Mouse (Mus musculus) kidney, adult 2 months (tissue): ENCODE results near the gene Cant1.

Experiments used
- CTCF ChIP-seq: fragments of 200-500 bp; conservative IDR thresholded peaks from 2 replicates; pipeline ENCODE4 v1.5.1; 2011; ENCODE audit warnings: low read depth, mild to moderate bottlenecking, control low read depth, low read length, moderate library complexity, mixed read lengths; ENCODE audit not compliant: insufficient read depth, insufficient read length
- POLR2A ChIP-seq: fragments of 200-500 bp; IDR thresholded peaks from one replicate; pipeline ENCODE4 v1.6.1; 2011; ENCODE audit warnings: low read depth, low read length, control low read depth

DNA sequence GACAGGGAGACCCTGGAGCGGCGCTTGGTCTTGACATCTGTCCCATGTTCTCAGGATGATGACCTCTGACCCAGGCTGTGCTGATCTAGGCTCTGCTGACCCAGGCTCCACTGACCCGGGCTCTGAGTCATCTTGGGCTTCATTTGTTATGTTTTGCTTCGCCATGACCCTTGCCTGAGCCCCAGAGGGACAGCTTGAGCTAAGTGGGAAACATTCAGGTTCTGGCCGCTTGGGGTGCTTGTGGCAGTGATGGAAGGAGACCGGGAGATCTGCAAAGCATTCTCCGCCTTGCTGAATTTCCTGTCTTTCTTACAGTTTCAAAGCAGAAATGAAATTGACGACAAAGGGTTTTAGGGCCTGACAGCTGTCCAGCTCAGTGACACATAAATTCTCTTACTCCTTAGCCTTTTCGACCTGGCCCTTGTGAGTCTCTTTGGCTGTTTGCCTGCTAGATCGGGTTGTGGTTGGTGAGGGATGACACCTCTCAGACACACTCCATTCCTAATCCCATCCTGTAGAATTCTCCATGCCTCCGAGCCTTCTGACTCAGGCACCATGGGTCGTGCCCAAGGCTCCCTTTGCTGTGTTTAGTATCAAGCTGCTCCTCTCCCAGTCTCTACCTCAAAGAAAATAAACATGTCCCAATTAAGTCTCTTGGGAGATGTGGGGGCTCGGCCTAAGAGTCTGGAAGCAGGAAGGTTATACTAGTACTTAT lies 5.9 kb upstream of the Cant1 start:
- peak; percentile 19; the same call in 1 of the 2 replicates for TF ChIP-seq CTCF
- TF ChIP-seq POLR2A: no peak
